Mouse (Mus musculus) intestine, postnatal 0 days (tissue): ENCODE measurements around the gene Hormad1. TPM values are rescaled to one million over a fixed set of nuclear protein-coding genes. Genes with fewer than 3 reads are reported as not detected.

Experiments used
- ATAC-seq: fragments of 200-750 bp; cut with Nextera tagmentation; 2 replicates; pipeline ENCODE4 v1.8.0; 2017; ENCODE audit warnings: mild to moderate bottlenecking, moderate TSS enrichment, moderate library complexity
- H3K27ac ChIP-seq: fragments of 300-500 bp; sonication (generic); 2 replicates; pipeline ENCODE4 v1.5.1; 2014; ENCODE audit warnings: mild to moderate bottlenecking, low read depth, low read length, moderate library complexity
- H3K27me3 ChIP-seq: fragments of 300-500 bp; sonication (generic); replicated peaks from 2 replicates; pipeline ENCODE4 v1.6.1; 2014; ENCODE audit warnings: low read length, mixed read lengths; ENCODE audit not compliant: control insufficient read depth, insufficient read depth
- H3K36me3 ChIP-seq: fragments of 300-500 bp; sonication (generic); 2 replicates; pipeline ENCODE4 v1.6.1; 2014; ENCODE audit warnings: mild to moderate bottlenecking, moderate library complexity; ENCODE audit not compliant: control insufficient read depth, insufficient read depth
- H3K4me1 ChIP-seq: fragments of 300-500 bp; sonication (generic); replicated peaks from 2 replicates; pipeline ENCODE4 v1.6.1; 2014; ENCODE audit warnings: antibody characterized with exemption, low read length, mixed read lengths; ENCODE audit not compliant: control insufficient read depth, insufficient read depth
- H3K4me2 ChIP-seq: fragments of 300-500 bp; sonication (generic); replicated peaks from 2 replicates; pipeline ENCODE4 v1.6.1; 2014; ENCODE audit warnings: low read depth, mild to moderate bottlenecking, moderate library complexity
- H3K4me3 ChIP-seq: fragments of 300-500 bp; sonication (generic); 2 replicates; pipeline ENCODE4 v1.5.1; 2014; ENCODE audit warnings: low read depth, low read length
- H3K9ac ChIP-seq: fragments of 300-500 bp; sonication (generic); 2 replicates; pipeline ENCODE4 v1.6.1; 2014; ENCODE audit warnings: mild to moderate bottlenecking, low read depth, low read length
- H3K9me3 ChIP-seq: fragments of 300-500 bp; sonication (generic); 2 replicates; pipeline ENCODE4 v1.6.1; 2016; ENCODE audit warnings: mixed run types; ENCODE audit not compliant: control insufficient read depth
- CTCF ChIP-seq: sonication (generic); IDR thresholded peaks from 2 replicates; pipeline ENCODE4 v1.5.1; 2016; ENCODE audit warnings: low read depth, mild to moderate bottlenecking, control low read depth, antibody characterized with exemption, moderate library complexity
- WGBS: fragments of 180-500 bp; shearing (Covaris S2); extraction: QIAGEN DNeasy Blood & Tissue Kit; methylation state at CpG from one replicate; pipeline ENCODE4 v1.1.7; 2014; 5-methylcytosine and 5-hydroxymethylcytosine counted together
- polyA plus RNA-seq: library from polyadenylated mRNA; unstranded; fragments of >200 nt; fragmentation: Nextera tagmentation; extraction: Ambion mirVana; gene quantifications from 2 replicates; pipeline ENCODE4 v1.2.1, GENCODE M21; 2015

Gene Hormad1
- polyA plus RNA-seq, 1 experiment from 2014 or later: not detected

DNA sequence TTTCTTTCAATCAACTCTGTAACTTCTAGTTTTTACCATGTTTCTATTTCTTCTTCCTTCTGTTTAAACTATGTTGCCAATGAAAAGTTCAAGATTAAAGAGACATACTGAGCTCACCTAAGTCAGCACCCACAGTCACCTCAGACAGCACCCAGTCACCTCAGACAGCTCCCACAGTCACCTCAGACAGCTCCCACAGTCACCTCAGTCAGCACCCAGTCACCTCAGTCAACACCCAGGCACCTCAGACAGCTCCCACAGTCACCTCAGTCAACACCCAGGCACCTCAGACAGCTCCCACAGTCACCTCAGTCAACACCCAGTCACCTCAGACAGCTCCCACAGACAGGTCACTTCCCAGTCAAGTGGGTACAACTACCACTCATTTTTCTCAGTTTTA, 17.3 kb upstream of the Hormad1 start:
- no peak overlapping the region for H3K4me3 ChIP-seq
- H3K9me3 ChIP-seq: no peaks in the 10 kb centered on the region
- TF ChIP-seq CTCF: no peak
- no peaks in the 10 kb centered on the region for H3K27me3 ChIP-seq
- no peak for ATAC-seq
- no peaks in the 10 kb centered on the region for H3K4me1 ChIP-seq
- no peak overlapping the region for H3K4me2 ChIP-seq
- no peak overlapping the region for H3K27ac ChIP-seq
- no peak overlapping the region for H3K9ac ChIP-seq
- H3K36me3 ChIP-seq: peaks cover 16% of the 10 kb centered on the region

DNA sequence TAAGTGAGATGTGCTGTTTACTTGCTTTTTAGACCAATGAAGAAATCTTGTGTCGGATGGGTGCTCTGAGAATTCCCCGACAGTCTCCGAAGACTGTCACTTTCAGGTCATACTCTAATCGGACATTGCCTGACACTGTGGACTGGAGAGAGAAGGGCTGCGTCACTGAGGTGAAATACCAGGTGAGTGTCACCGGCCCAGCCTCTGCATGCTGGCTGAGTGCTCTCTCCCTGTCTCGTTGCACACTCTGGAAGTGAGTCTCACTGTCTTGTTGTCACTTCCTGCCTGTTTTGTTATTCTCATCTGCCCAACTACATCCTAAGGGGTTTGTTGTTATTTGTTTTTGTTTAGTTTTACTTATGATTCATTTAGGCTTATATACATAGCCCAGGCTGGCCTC, 16.5 kb upstream of the Hormad1 start:
- no peak for TF ChIP-seq CTCF
- Histone ChIP-seq H3K36me3 (peaks cover 16% of the 10 kb centered on the region), H3K27ac (no peak overlapping the region), H3K27me3 (no peaks in the 10 kb centered on the region), H3K9me3 (no peaks in the 10 kb centered on the region), H3K4me2 (no peak overlapping the region), H3K9ac (no peak overlapping the region), H3K4me3 (no peak overlapping the region), H3K4me1 (no peaks in the 10 kb centered on the region)
- no peak for ATAC-seq
- WGBS: 63% methylated on average over 7 of the region's 7 CpGs

GRCm38 (mm10) chr3:95550176-95550575, 9.3 kb upstream of the Hormad1 start:
- no peaks in the 10 kb centered on the region; the same call in 1 of the 2 replicates for H3K36me3 ChIP-seq
- H3K4me3 ChIP-seq: no peak overlapping the region
- 77% methylated on average over 1 of the region's 1 CpGs for WGBS
- H3K27me3 ChIP-seq: no peaks in the 10 kb centered on the region
- no peak overlapping the region for H3K4me2 ChIP-seq
- H3K9ac ChIP-seq: no peak overlapping the region
- H3K9me3 ChIP-seq: no peaks in the 10 kb centered on the region
- no peak for ATAC-seq
- no peaks in the 10 kb centered on the region for H3K4me1 ChIP-seq
- H3K27ac ChIP-seq: no peak overlapping the region
- no peak for TF ChIP-seq CTCF

DNA sequence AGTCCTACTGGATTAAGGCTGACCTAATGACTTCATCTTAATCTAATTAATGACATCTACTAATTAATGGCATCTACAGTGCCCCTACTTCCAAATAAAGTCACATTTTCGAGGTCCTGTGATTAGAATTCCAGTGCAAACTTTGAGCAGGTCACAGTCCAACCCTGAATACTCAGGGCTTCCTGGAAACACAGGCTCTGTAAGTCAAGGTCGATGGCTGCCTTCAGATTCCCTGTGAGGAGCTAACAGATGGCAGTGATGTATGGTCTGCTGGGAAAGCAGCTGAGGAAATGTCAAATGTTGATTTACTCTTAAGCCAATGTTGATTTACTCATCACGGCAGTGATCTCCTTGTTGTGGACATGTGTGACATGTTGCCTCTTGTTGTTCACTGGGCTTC, 5.5 kb upstream of the Hormad1 start:
- Histone ChIP-seq H3K9ac (no peak overlapping the region), H3K27me3 (no peaks in the 10 kb centered on the region), H3K27ac (no peak overlapping the region), H3K9me3 (no peaks in the 10 kb centered on the region), H3K4me1 (no peaks in the 10 kb centered on the region), H3K4me3 (no peak overlapping the region), H3K4me2 (no peak overlapping the region), H3K36me3 (no peaks in the 10 kb centered on the region; the same call in 1 of the 2 replicates)
- no peak for TF ChIP-seq CTCF
- no peak for ATAC-seq
- WGBS: 21% methylated on average over 3 of the region's 3 CpGs

DNA sequence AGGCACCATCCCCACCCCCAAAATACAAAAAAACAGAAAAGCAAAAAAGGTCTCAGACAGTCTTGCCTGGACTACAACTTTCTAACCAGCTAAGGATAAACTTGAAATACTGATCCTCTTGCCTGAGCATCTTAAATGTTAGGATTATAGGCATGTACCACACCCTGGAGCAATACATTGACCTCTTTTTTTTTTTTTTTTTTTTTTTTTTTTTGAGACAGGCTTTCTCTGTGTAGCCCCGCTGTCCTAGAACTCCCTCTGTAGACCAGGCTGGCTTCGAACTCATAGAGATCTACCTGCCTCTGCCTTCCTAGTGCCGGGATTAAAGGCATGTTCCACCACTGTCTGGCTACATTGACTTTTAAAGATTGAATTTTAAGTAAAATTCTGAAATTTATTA, 1.3 kb downstream of the Hormad1 start:
- no peak overlapping the region for H3K4me3 ChIP-seq
- no peak for ATAC-seq
- H3K4me1 ChIP-seq: no peaks in the 10 kb centered on the region
- no peaks in the 10 kb centered on the region for H3K27me3 ChIP-seq
- H3K4me2 ChIP-seq: no peak overlapping the region
- no peak overlapping the region for H3K27ac ChIP-seq
- H3K36me3 ChIP-seq: no peaks in the 10 kb centered on the region
- H3K9ac ChIP-seq: no peak overlapping the region
- WGBS: 94% methylated on average over 3 of the region's 3 CpGs
- H3K9me3 ChIP-seq: no peaks in the 10 kb centered on the region
- no peak for TF ChIP-seq CTCF

GRCm38 (mm10) chr3:95561826-95562225, 2.3 kb downstream of the Hormad1 start:
- H3K9ac ChIP-seq: no peak overlapping the region

DNA sequence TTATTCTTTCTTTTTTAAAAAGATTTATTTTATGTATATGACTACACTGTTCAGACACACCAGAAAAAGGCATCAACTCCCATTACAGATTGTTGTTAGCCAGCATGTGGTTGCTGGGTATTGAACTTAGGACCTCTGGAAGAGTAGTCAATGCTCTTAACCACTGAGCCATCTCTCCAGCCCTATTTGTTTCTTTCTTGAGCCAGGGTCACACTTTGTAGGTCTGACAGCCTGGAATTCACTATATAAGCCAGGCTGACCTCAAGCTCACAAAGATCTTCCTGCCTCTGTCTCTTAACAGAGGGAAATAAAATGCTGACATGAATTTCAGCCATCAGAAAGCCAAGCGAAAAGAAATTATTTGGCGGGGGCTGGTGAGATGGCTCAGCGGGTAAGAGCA, 10.1 kb downstream of the Hormad1 start:
- no peak overlapping the region for H3K4me3 ChIP-seq
- WGBS: 92% methylated on average over 3 of the region's 3 CpGs
- H3K9ac ChIP-seq: no peak overlapping the region
- H3K27ac ChIP-seq: no peak overlapping the region
- H3K27me3 ChIP-seq: no peaks in the 10 kb centered on the region
- no peak overlapping the region for H3K4me2 ChIP-seq
- no peak for ATAC-seq
- no peak for TF ChIP-seq CTCF
- H3K4me1 ChIP-seq: no peaks in the 10 kb centered on the region
- no peaks in the 10 kb centered on the region for H3K9me3 ChIP-seq
- no peaks in the 10 kb centered on the region for H3K36me3 ChIP-seq

More at GRCm38 (mm10) chr3:95561826-95562225, 2.3 kb downstream of the Hormad1 start:
- no peak overlapping the region for H3K4me2 ChIP-seq
- H3K27me3 ChIP-seq: no peaks in the 10 kb centered on the region
- H3K4me1 ChIP-seq: no peaks in the 10 kb centered on the region
- no peak for ATAC-seq
- H3K9me3 ChIP-seq: no peaks in the 10 kb centered on the region
- no peak overlapping the region for H3K27ac ChIP-seq
- no peak for TF ChIP-seq CTCF
- H3K4me3 ChIP-seq: no peak overlapping the region
- no peaks in the 10 kb centered on the region for H3K36me3 ChIP-seq
- 60% methylated on average over 2 of the region's 2 CpGs for WGBS
